In genomic region chr4:142179531-142179930, GRCm38 (mm10) we compare ENCODE assay signal across 8 mouse cellular contexts. TPM values are rescaled to one million over a fixed set of nuclear protein-coding genes. Genes with fewer than 3 reads are reported as not detected.
DNase-seq lines count a peak whose midpoint lies in the region.

No protein-coding gene starts in this region.

- DNase-seq in layer of hippocampus, adult 11-12 months (ENCODE audit: low spot score) = peak; percentile 30
- DNase-seq in layer of hippocampus, adult 8-10 months (ENCODE audit: low spot score in 2 of 2) = no peak
- DNase-seq in adrenal gland, postnatal 14 days = peak; percentile 96
- DNase-seq in gastrocnemius, postnatal 4 days (ENCODE audit: low spot score in 2 of 2) = peak; percentile 58 to 74
- peak; percentile 70 for DNase-seq in kidney, adult 11 months
- DNase-seq in lung, postnatal 10 days = peak; percentile 90
- peak; percentile 57 for DNase-seq in urinary bladder, postnatal 25 days (ENCODE audit: low spot score)
- no peak for DNase-seq in frontal cortex, postnatal 25 days (ENCODE audit: low spot score in 2 of 2)

RNA-seq across cellular contexts. Expression of gene Kazn, which starts 59.7 kb away (rescaled TPM):
- 10 to 100 TPM; 44.3 to 48.2 (median 44.9) TPM for total RNA-seq in layer of hippocampus, adult 8-10 months (2022)
- 18.2 and 23.8 TPM in 2 replicates for total RNA-seq in adrenal gland, postnatal 14 days (2021)
- total RNA-seq in gastrocnemius, postnatal 4 days (2021) = 10 to 100 TPM; 10.1 to 10.5 TPM

Comparison
In these comparisons a context has a peak if more than half of its experiments do, and no peak if none do; other contexts are left out.
1. DNase-seq: peak in layer of hippocampus, adult 11-12 months (single experiment), adrenal gland, postnatal 14 days (single experiment), gastrocnemius, postnatal 4 days (2 of 2), kidney, adult 11 months (single experiment), lung, postnatal 10 days (single experiment) and urinary bladder, postnatal 25 days (single experiment); none in layer of hippocampus, adult 8-10 months (0 of 2) and frontal cortex, postnatal 25 days (0 of 2).